Comparison of ENCODE assay signal across 24 mouse cellular contexts in genomic region chr10:70987396-70987795, GRCm38 (mm10).
"Had no signal": no experiment of that assay in that cellular context is flagged by ENCODE, and none has a peak within 500 bp of the region (broad histone marks: within the 10 kb centered on the region; RNA-seq: fewer than 3 reads in every experiment).

No protein-coding gene starts in this region.

- ATAC-seq: hindbrain, postnatal 0 days; intestine, embryonic 16.5 days; liver, embryonic 12.5 days had no signal

- H3K27me3 ChIP-seq: heart, embryonic 12.5 days; hindbrain, embryonic 13.5 days; hindbrain, embryonic 15.5 days; kidney, embryonic 15.5 days; limb, embryonic 13.5 days; limb, embryonic 15.5 days; liver, embryonic 12.5 days had no signal

- DNase-seq: gastrocnemius, postnatal 14 days; gastrocnemius, postnatal 36 days; heart, adult 18-20 months; heart, postnatal 10 days; heart, postnatal 36 days; kidney, adult 11 months; kidney, adult 2 months; kidney, adult 9 months; kidney, postnatal 14 days; kidney, postnatal 36 days; layer of hippocampus, adult 9-11 months; layer of hippocampus, postnatal 36 days had no signal

- H3K4me1 ChIP-seq: heart, embryonic 12.5 days; hindbrain, embryonic 15.5 days; liver, embryonic 12.5 days had no signal

- H3K27ac ChIP-seq: heart, embryonic 10.5 days; hindbrain, embryonic 13.5 days; hindbrain, embryonic 15.5 days; hindbrain, postnatal 0 days; kidney, embryonic 15.5 days; kidney, postnatal 0 days; limb, embryonic 13.5 days; limb, embryonic 15.5 days; liver, embryonic 12.5 days; liver, embryonic 14.5 days had no signal

- H3K4me3 ChIP-seq: heart, embryonic 10.5 days; heart, embryonic 12.5 days; hindbrain, embryonic 13.5 days; hindbrain, embryonic 15.5 days; kidney, embryonic 15.5 days; limb, embryonic 13.5 days; limb, embryonic 15.5 days; liver, embryonic 12.5 days had no signal
